Mouse (Mus musculus) hematopoietic stem cell, adult 5-6 weeks (primary cell): ENCODE measurements at regions not wholly inside any gene's neighbourhood (a gene's known extent, or its start where the extent isn't known, plus 50 kb on each side); places are given as distances from the start of the nearest gene placed in this dataset.

ENCODE experiments used
- ATAC-seq, 2 experiments: fragments of 125-278 bp in 1 of 2; replicated peaks in 1 of 2; 2 replicates each; pipeline ENCODE4 v1.8.0; 2016 to 2017; ENCODE audit warnings: inconsistent platforms in 2 of 2, mild to moderate bottlenecking in 2 of 2, moderate number of reproducible peaks in 2 of 2, low read depth in 1 of 2, moderate TSS enrichment in 1 of 2; ENCODE audit not compliant: low FRiP score in 2 of 2, poor library complexity in 2 of 2, severe bottlenecking in 2 of 2, insufficient read depth in 1 of 2, low TSS enrichment in 1 of 2

DNA sequence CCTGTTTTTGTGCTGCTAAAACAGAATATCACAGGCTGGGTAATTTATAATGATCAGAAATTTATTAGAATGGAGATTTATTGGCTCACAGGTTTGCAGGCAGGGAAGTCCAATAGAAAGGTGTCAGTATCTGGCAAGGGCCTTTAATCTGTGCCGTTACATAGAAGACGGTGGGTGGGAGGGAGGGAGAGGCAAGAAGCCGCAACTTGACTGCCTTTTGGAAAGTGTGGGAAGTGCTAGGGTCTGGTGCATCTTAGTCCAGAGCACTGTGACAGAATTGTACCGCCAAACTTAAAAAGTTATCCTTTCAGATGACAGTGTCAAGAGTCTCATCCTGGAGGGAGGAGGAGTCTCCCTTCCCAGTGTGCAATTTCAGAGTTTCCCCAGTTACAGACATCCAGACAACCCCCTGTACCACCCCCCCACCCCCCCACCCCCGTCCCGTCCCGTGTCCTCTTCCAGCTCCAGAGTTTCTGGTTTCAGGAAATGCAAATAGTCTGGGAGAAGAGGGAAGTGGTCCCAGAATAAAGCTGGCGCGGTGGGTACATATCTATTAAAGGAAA lies 261.4 kb upstream of the Mpped2 start:
- no peak for ATAC-seq

DNA sequence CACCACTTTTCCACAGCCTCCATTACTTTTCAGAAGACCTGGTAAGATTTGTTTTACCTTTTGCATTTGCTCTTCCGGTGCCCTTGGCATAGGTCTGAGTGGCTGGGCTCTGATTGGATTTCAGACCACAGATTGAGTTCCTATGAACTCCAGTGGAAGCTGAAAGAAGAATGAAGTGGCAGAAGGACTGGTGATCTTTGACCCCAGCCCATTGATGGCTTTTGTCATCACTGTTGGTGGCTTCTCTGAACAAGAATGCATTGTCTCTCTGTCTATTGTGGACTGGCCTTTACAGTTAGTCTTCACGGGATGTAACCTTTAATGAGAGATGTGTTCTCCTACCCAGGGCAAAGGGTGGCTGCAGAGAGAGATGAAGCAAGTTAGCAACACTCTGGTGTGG lies 256.9 kb upstream of the Mpped2 start:
- ATAC-seq = no peak

DNA sequence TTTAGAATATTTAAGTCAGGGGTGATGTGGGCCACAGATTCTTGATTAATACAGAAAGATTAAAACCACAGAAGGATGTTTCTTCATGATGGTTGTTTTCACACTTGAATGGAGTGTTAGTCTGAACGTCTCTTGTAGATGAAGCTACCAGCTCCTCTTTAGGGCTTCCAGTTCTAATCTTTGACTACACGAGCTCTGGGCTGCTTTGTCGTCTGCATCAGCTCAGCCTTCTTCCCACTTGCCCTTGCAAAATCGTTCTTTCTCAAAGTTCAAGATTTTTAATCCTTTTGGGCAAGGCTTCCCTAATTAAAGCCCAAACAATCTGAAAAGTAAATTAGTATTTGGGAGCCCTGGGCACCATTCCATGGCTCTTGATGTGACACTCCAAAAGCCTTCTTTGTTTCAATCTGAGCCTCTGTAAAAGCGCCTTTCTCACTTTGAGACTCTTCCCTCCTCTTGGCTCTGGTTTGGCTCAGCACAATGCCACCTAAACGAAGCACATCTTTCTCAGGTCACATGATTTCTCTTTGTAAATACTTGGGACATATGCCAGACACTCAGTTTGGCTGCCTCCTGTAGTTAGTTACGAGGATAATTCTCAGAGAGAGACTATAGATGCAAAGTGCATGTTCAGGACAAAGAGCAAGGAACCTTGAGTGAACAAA lies 238.6 kb upstream of the Mpped2 start:
- ATAC-seq = no peak

DNA sequence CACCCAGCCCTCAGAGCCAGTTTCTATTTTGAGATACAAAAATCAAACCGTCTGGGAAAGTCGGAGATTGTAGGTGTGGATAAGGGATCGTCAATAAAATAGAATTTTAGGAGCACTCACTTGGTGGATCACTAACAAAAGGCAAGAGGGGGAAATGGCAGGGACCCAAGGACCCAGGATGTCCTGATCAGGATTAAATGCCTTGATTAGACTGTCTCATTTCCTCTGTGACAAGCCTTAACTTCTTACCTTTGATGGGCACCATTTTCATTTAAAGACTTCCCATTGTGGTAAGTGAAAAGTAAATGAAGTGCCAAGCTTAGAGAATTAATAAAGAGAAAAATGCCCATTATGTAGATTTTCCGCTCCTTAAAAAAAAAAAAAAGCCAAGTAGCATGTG lies 238.0 kb upstream of the Mpped2 start:
- ATAC-seq = no peak

DNA sequence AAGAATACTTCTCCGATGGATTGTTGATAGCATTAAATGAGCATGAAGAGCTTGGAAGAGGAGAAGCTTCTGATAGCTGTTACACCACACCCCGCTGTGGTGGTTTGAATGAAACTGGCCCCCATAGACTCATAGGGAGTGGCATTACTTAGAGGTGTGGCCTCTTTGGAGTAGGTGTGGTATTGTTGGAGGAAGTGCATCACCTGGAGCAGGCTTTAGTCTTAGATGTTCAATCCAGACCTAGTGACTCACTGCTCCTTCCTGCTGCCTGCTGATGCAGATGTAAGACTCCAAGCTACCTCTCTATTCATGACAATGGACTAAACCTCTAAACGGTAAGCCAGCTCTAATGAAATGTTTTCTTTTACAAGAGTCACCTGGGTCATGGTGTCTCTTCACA lies 237.1 kb upstream of the Mpped2 start:
- ATAC-seq = no peak

DNA sequence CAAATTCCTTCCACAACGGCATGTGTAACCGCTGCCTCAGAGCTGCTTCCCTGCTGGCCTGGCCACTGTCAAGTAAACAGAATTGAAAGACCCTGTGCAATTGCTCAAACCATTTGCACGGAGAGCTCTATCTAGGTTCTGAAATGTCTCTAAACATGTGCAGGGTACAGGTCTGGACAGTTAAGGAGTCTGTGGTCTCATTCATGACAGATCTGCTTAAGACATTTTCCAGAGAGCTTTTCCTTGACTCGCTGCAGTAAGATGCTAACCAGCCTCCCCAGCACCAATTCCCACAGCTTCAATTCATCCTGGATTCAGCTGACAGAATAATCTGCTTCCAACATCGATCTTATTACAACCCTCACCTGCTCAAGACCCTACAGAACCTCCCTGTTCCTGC lies 235.1 kb upstream of the Mpped2 start:
- no peak for ATAC-seq

DNA sequence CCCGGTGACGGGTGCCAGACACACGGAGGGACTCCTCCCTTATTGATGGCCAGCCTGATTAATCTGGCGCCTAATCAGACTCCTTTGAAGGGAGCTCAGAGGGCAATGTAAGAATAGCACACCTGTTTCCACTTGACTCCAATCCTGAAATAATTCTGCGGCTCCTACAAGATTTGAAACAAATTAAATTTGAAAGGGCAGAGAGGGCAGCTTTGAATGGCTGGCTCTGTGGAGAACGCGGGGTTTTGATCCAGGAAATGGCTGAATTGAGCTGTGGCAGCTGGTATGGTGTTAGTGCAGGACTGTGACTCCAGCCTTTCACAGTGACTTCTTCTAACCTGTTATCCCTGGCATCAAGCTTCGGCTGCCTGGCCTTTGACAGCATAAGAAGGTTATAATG lies 232.0 kb upstream of the Mpped2 start:
- no peak for ATAC-seq

DNA sequence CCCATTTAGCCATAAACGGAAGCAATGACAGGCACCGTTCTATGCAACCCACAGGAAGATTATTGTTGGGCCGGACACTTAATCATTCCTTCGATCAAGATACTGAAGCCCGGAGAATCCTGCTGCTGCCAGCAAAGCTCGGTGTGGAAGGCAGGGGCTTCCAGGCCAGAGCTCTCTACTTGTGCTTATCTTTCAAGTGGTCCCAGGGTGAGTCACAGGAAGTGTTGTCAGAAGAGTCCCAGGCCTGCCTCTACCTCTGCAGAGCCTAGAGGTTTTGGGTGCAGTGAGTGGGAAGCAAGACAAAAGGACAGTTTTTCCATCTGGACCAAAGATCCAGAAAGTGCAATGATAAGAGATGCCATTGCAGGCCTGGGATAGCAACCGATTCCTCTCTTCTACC lies 231.6 kb upstream of the Mpped2 start:
- ATAC-seq = no peak

DNA sequence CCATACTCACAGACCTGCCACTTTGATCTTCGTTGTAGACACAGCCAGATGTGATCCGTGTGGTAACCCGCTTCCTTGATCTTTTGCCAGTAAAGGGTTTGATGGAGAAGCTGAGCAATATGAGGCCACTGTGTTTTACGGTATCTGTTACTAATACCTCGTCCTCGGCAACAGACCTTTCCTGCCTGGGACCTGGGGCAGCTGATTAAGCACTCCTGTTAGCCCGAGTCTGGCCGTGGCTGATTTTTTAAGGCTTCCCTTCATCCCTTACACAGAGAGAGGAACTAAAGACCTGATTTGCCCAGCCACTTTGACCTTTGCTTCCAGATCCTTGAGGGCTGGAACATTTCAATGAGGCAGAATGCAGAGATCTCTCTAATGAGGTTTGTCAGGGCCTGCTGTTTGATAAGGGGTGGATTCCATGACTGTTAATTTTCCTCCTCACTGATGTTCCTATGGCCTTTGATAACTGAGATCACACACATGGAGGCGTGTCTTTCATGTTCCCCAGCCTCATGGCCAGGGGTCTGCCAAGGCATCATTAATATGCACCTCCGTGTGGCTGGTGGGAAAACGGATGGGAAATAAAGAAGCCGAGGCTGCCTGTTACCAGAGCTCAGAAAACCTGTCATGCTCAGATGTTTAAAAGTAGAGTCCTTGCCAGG lies 231.0 kb upstream of the Mpped2 start:
- ATAC-seq = 0 out of 4 replicates have a peak, but pooled peaks of 1 of the 2 experiments have one; percentile 37

DNA sequence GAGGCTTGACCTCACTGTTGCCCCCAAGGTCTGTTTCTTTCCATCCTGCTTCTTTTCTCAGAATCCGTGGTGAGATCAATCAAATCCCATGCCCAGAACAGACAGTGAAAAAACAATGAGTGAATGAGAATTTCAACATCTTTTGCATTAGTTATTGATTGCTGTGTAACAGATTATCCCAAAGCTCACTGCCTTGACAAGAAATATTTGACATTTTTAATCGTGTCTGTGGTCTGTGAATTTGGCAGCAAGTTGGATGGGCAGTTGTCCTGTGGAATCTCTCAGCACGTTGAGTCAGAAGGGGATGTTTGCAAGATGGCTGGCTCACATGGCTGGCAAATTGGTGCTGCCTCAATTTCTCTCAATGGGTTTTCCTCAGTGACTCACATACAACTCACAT lies 228.0 kb upstream of the Mpped2 start:
- no peak for ATAC-seq

DNA sequence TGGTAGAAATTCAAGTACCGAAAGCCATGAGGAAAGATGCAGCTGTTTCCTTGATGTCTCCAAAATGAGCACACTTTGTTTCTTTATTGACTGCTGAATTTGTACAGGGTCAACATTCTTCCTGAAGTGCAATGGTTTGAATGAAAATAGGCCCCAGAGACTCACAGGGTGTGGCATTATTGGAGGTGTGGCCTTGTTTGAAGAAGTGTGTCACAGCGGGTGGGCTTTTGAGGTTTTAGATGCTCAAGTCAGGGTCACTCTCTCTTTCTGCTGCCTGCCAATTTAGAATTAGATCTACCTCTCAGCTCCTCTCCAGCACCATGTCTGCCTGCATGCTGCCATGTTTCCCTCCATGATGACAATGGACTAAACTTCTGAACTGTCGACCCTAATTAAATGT lies 227.2 kb upstream of the Mpped2 start:
- no peak for ATAC-seq

DNA sequence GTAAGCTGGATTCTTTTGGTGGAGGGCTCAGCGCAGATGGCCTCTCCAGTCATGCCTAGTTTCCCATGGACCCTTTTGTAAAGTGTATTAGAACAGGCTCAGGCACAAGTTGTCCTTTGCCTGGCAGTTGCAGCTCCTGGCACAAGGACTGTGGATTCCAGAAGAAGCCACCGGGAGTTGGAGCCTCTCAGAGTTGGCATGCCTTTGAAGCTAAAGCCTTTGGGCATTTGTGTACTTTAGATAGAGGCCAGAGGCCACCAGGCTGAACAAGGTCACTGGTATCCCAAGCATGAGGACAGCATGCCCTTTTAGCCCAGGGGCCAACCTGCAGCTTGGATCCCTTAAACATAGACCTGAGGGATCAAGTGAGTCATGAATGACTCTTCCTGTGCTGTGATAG lies 223.9 kb upstream of the Mpped2 start:
- no peak for ATAC-seq

DNA sequence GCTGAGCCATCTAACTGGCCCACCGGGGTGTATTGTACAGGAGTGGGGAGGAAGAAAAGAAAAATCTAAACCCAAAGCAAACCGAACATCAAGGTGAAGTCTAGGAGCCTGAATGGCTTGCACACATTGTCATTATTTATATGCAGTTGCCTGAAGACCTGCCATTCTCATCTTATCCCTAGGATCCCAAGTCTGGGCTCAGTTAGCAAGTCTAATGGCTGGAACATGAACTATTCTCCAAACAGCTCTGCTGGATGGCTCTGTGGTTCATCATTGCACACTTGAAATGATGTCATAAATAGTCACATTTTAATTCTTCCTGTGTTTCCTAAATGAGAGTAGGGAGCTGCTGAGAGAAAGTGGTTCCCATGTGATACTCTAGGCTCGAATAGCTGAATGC lies 219.6 kb upstream of the Mpped2 start:
- ATAC-seq = no peak

DNA sequence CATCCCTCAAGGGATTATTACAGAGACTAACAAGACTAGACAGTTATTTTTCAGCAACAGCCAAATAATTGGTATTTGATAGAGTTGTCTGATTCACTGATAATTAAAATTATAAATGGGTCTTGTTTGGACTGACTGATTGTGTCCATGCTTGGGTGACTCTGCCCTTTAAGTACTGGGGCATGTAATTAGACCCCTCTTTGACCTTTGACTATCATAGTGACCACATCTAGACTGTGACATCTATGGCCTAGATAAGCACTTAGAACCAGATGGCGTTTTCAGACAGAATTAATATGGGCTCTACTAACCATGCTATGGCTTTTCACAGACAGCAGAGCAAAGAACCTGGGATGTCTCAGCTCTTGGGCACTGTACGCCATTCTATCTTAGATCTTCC lies 215.1 kb upstream of the Mpped2 start:
- ATAC-seq = no peak

DNA sequence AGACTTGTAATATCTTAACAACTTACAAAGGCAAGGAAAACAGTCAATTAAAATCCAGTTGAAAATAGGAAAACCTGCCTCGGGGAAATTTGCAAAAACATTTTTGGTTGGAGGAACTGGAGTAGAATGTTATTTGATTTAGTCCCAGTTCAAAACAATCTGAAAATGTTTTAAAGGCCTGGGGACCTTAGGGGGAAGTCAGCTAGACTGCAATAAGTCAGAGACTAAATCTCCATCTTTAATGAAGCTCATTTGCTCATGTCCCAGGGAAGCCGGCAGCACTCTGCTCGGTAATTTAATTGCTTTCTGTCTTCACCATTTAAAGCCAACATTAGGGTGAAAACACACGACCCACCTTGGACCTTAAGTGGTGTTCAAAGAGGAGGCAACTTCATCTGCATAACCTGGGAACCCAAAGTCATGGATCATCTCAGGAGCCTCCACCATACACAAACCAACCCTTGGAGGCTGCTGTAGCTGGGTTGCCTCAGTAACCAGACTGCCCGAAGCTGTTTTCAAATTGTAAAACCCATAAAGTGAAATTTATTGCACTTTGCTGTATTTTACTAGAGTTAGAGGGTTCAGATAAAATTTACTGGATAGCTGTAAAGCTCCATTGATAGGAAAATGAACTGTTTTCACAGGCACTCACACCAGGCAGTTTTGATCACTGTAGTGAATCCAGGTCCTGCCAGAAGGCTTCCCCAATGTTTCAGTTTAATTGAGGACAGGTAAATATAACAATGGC lies 205.6 kb upstream of the Mpped2 start:
- no peak for ATAC-seq

DNA sequence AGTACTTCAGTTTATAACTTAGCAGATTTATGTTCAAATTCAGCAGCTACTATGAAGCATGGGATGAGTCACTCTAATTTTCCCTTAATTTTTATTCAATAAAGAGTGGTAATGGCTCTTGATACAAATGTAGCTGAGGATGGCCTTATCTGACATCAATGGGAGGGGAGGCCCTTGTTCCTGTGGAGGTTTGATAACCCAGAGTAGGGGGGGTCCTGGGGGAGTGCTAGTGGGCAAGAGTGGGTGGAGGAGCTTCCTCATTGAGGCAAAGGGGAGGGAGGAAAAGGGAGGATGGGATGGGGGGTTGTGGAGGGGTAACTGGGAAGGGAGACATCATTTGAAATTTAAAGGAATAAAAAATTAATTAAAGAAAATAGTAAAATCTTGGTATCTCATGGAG lies 194.3 kb upstream of the Mpped2 start:
- no peak for ATAC-seq

DNA sequence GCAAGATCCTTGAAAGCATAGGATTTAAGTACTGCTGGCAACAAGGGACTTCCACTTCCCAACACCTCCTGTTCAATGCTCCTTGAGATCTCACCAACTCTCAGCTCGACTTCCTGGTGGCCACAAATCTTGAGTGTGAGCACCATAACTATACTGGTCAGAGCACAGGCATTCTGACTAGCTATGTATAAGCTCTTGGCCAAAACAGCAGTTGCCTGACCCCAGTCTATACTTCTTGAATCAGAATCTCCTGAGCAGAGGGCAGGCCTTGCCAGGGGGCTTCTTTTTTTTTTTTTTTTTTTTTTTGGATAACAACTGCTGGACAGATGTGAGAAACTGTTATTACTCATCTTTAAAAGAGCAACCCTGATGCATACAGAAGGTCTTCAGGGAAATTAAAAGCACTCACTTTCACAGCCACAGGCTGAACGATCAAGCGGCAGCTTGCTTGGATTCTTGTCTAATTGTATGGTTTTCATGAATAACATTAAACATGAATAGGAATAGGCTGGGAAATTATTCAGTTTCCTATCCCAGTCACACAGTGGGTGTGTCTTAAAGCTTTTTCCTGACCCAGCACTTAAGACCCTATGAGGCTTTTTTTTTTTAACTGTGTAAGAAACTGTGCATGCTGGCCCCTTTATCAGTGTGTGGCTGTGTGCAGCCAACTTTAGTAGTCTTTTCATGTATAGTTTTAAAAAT lies 193.7 kb upstream of the Mpped2 start:
- no peak for ATAC-seq

DNA sequence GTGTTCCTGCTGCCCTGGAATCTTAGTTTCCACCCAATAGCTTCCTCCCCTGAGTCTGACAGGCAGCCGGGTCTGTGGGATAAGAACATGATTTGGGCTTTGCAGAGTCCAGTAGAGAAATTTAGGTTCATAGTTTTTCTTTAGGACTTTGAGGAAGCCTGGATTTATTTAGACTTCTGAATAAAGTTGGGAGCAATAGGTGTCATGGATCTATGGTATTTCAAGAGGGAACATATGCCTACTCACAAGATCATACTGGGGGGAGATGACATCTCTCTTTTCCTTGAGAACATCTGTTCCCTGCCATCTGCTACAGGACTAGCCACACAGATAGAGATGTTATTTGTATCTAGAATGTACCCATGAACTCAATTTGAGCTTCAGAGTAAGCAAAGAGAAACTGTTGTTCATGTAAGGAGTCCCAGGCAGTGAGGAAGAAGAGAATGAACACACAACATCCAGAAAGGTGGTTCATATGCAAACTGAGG lies 188.1 kb upstream of the Mpped2 start:
- no peak for ATAC-seq
